Mouse (Mus musculus): ENCODE data around the gene Olfr1014. TPM values are rescaled to one million over a fixed set of nuclear protein-coding genes. Genes with fewer than 3 reads are reported as not detected.
A peak's percentile ranks its signal among the peaks of the same experiment; 100 is the strongest.

The Olfr1014 gene
- not detected for total RNA-seq (2021)

- no peak for DNase-seq (ENCODE audit: low spot score in 2 of 2)
- intact Hi-C loops (cut with DNase I), result no loop called here
These were observed at the start of gene Olfr1014 for GRCm38 (mm10) chr2:85772413-85772812. Gene Olfr1014, plus strand, starts transcription at chr2:85772713.

- intact Hi-C loops (cut with DNase I), result loop anchor here (2.0 kb wide), 1 partner anchor 739 kb away; no protein-coding TSS in a partner anchor
These were observed 46.7 kb upstream of the Olfr1014 start for GRCm38 (mm10) chr2:85725793-85726192.

GRCm38 (mm10) chr2:85753822-85754221 is 18.7 kb upstream of the Olfr1014 start:
- DNase-seq (ENCODE audit: low spot score in 2 of 2), result no peak
- intact Hi-C loops (cut with DNase I), result no loop called here

More at GRCm38 (mm10) chr2:85725793-85726192, 46.7 kb upstream of the Olfr1014 start:
- peak in 1 of 2 experiments; percentile 9 for DNase-seq (ENCODE audit: low spot score in 2 of 2)

GRCm38 (mm10) chr2:85762666-85763065 is 9.8 kb upstream of the Olfr1014 start, which contains the start of gene Olfr1012:
Gene Olfr1012, minus strand, starts transcription at chr2:85762766.
- intact Hi-C loops (cut with DNase I), result no loop called here
- DNase-seq (ENCODE audit: low spot score in 2 of 2), result no peak

GRCm38 (mm10) chr2:85766798-85767197 is 5.7 kb upstream of the Olfr1014 start, which contains the start of gene Olfr1013:
Gene Olfr1013, plus strand, starts transcription at chr2:85767098.
- no peak for DNase-seq (ENCODE audit: low spot score in 2 of 2)
- intact Hi-C loops (cut with DNase I), result no loop called here

- intact Hi-C loops (cut with DNase I), result no loop called here
- no peak for DNase-seq (ENCODE audit: low spot score in 2 of 2)
These were observed 9.2 kb downstream of the Olfr1014 start, which contains the start of gene Olfr1015 for GRCm38 (mm10) chr2:85781717-85782116. Gene Olfr1015, plus strand, starts transcription at chr2:85782017.

- intact Hi-C loops (cut with DNase I), result no loop called here
These were observed 19.8 kb downstream of the Olfr1014 start for GRCm38 (mm10) chr2:85792331-85792730.

GRCm38 (mm10) chr2:85802444-85802843 is 29.9 kb downstream of the Olfr1014 start, which contains the start of gene Olfr1016:
Gene Olfr1016, minus strand, starts transcription at chr2:85802544.
- no peak for DNase-seq (ENCODE audit: low spot score in 2 of 2)
- intact Hi-C loops (cut with DNase I), result no loop called here

More at GRCm38 (mm10) chr2:85792331-85792730, 19.8 kb downstream of the Olfr1014 start:
- no peak for DNase-seq (ENCODE audit: low spot score in 2 of 2)

- no peak for DNase-seq (ENCODE audit: low spot score in 2 of 2)
- intact Hi-C loops (cut with DNase I), result no loop called here
These were observed 32.0 kb downstream of the Olfr1014 start for GRCm38 (mm10) chr2:85804501-85804900.

- intact Hi-C loops (cut with DNase I), result no loop called here
- DNase-seq (ENCODE audit: low spot score in 2 of 2), result no peak
These were observed 45.7 kb downstream of the Olfr1014 start, which contains the start of gene Olfr1018 for GRCm38 (mm10) chr2:85818179-85818578. Gene Olfr1018, plus strand, starts transcription at chr2:85818479.

Other genes with a start within 250 kb of the Olfr1014 start
- not detected for gene Olfr996, start 193.5 kb upstream of the Olfr1014 start, total RNA-seq (2021)
- gene Olfr998, start 183.8 kb upstream of the Olfr1014 start, total RNA-seq (2021), result not detected
- not detected for gene Olfr1000, start 160.8 kb upstream of the Olfr1014 start, total RNA-seq (2021)
- not detected for gene Olfr1002, start 122.0 kb upstream of the Olfr1014 start, total RNA-seq (2021)
- gene Olfr154, start 108.3 kb upstream of the Olfr1014 start, total RNA-seq (2021), result not detected
- gene Olfr1006, start 93.9 kb upstream of the Olfr1014 start, total RNA-seq (2021), result not detected
- not detected for gene Olfr1008, start 83.3 kb upstream of the Olfr1014 start, total RNA-seq (2021)
- gene Olfr1009, start 57.3 kb upstream of the Olfr1014 start, total RNA-seq (2021), result not detected
- gene Olfr1012, start 9.9 kb upstream of the Olfr1014 start, total RNA-seq (2021), result not detected
- gene Olfr1013, start 5.6 kb upstream of the Olfr1014 start, total RNA-seq (2021), result not detected
- gene Olfr1015, start 9.3 kb downstream of the Olfr1014 start, total RNA-seq (2021), result not detected
- gene Olfr1016, start 29.8 kb downstream of the Olfr1014 start, total RNA-seq (2021), result not detected
- not detected for gene Olfr1018, start 45.8 kb downstream of the Olfr1014 start, total RNA-seq (2021)
- gene Olfr1019, start 72.8 kb downstream of the Olfr1014 start, total RNA-seq (2021), result not detected
- not detected for gene Olfr1020, start 74.3 kb downstream of the Olfr1014 start, total RNA-seq (2021)
- gene Olfr1022, start 95.9 kb downstream of the Olfr1014 start, total RNA-seq (2021), result not detected
- gene Olfr1023, start 112.9 kb downstream of the Olfr1014 start, total RNA-seq (2021), result not detected
- gene Olfr1024, start 132.3 kb downstream of the Olfr1014 start, total RNA-seq (2021), result not detected
- not detected for gene Olfr1025-ps1, start 142.5 kb downstream of the Olfr1014 start, total RNA-seq (2021)
- not detected for gene Olfr1026, start 148.8 kb downstream of the Olfr1014 start, total RNA-seq (2021)
- not detected for gene Olfr1028, start 177.7 kb downstream of the Olfr1014 start, total RNA-seq (2021)
- not detected for gene Olfr1029, start 201.2 kb downstream of the Olfr1014 start, total RNA-seq (2021)
- gene Olfr1030, start 206.6 kb downstream of the Olfr1014 start, total RNA-seq (2021), result not detected
- gene Olfr1031, start 217.6 kb downstream of the Olfr1014 start, total RNA-seq (2021), result not detected
- gene Olfr1032, start 232.8 kb downstream of the Olfr1014 start, total RNA-seq (2021), result not detected
- not detected for gene Olfr1033, start 247.9 kb downstream of the Olfr1014 start, total RNA-seq (2021)

Measured in left cerebral cortex, postnatal 36 days (tissue).